Mouse (Mus musculus): Measurements from ENCODE around the gene Aqr.
"Not testable (repeated sequence)": the region's sequence is repeated elsewhere in the genome, so short reads cannot be mapped to it uniquely, and the experiment has no call there.

Aqr gene

GRCm38 (mm10) chr2:114186924-114187323 is at the start of gene Aqr:
Gene Aqr (minus strand): TSS chr2:114187024.
- ATAC-seq (ENCODE audit: insufficient number of reproducible peaks, low FRiP score, low TSS enrichment): not testable (repeated sequence)

GRCm38 (mm10) chr2:114236566-114236965 is 49.7 kb upstream of the Aqr start:
- no peak for ATAC-seq (ENCODE audit: insufficient number of reproducible peaks, low FRiP score, low TSS enrichment)

- no peak for ATAC-seq (ENCODE audit: insufficient number of reproducible peaks, low FRiP score, low TSS enrichment)
Observed at GRCm38 (mm10) chr2:114235584-114235983, 48.8 kb upstream of the Aqr start.

GRCm38 (mm10) chr2:114231248-114231647 is 44.4 kb upstream of the Aqr start:
- no peak for ATAC-seq (ENCODE audit: insufficient number of reproducible peaks, low FRiP score, low TSS enrichment)

GRCm38 (mm10) chr2:114228672-114229071 is 41.8 kb upstream of the Aqr start:
- no peak for ATAC-seq (ENCODE audit: insufficient number of reproducible peaks, low FRiP score, low TSS enrichment)

- ATAC-seq (ENCODE audit: insufficient number of reproducible peaks, low FRiP score, low TSS enrichment): no peak
Observed at GRCm38 (mm10) chr2:114205036-114205435, 18.2 kb upstream of the Aqr start.

- no peak for ATAC-seq (ENCODE audit: insufficient number of reproducible peaks, low FRiP score, low TSS enrichment)
Observed at GRCm38 (mm10) chr2:114201574-114201973, 14.8 kb upstream of the Aqr start.

GRCm38 (mm10) chr2:114200932-114201559 is 14.2 kb upstream of the Aqr start, which contains the start of gene Zfp770:
Gene Zfp770 (minus strand): TSS chr2:114201469.
- ATAC-seq (ENCODE audit: insufficient number of reproducible peaks, low FRiP score, low TSS enrichment): peak; percentile 95

GRCm38 (mm10) chr2:114196421-114196820 is 9.6 kb upstream of the Aqr start:
- no peak for ATAC-seq (ENCODE audit: insufficient number of reproducible peaks, low FRiP score, low TSS enrichment)

GRCm38 (mm10) chr2:114177802-114178733 is 8.8 kb downstream of the Aqr start:
- no peak for ATAC-seq (ENCODE audit: insufficient number of reproducible peaks, low FRiP score, low TSS enrichment)

GRCm38 (mm10) chr2:114174651-114175484 is 12.0 kb downstream of the Aqr start:
- peak; percentile 99 for ATAC-seq (ENCODE audit: insufficient number of reproducible peaks, low FRiP score, low TSS enrichment)

- no peak for ATAC-seq (ENCODE audit: insufficient number of reproducible peaks, low FRiP score, low TSS enrichment)
Observed at GRCm38 (mm10) chr2:114173248-114173647, 13.6 kb downstream of the Aqr start.

- ATAC-seq (ENCODE audit: insufficient number of reproducible peaks, low FRiP score, low TSS enrichment): no peak
Observed at GRCm38 (mm10) chr2:114167837-114168236, 19.0 kb downstream of the Aqr start.

GRCm38 (mm10) chr2:114161978-114162377 is 24.8 kb downstream of the Aqr start:
- no peak for ATAC-seq (ENCODE audit: insufficient number of reproducible peaks, low FRiP score, low TSS enrichment)

GRCm38 (mm10) chr2:114157345-114157744 is 29.5 kb downstream of the Aqr start:
- ATAC-seq (ENCODE audit: insufficient number of reproducible peaks, low FRiP score, low TSS enrichment): no peak

- no peak for ATAC-seq (ENCODE audit: insufficient number of reproducible peaks, low FRiP score, low TSS enrichment)
Observed at GRCm38 (mm10) chr2:114156639-114157038, 30.2 kb downstream of the Aqr start.

GRCm38 (mm10) chr2:114153247-114153646 is 33.6 kb downstream of the Aqr start:
- no peak for ATAC-seq (ENCODE audit: insufficient number of reproducible peaks, low FRiP score, low TSS enrichment)

- no peak for ATAC-seq (ENCODE audit: insufficient number of reproducible peaks, low FRiP score, low TSS enrichment)
Observed at GRCm38 (mm10) chr2:114146864-114147458, 39.9 kb downstream of the Aqr start.

GRCm38 (mm10) chr2:114145315-114145801 is 41.5 kb downstream of the Aqr start:
- ATAC-seq (ENCODE audit: insufficient number of reproducible peaks, low FRiP score, low TSS enrichment): no peak

- no peak for ATAC-seq (ENCODE audit: insufficient number of reproducible peaks, low FRiP score, low TSS enrichment)
Observed at GRCm38 (mm10) chr2:114144915-114145314, 41.9 kb downstream of the Aqr start.
